Mouse (Mus musculus): ENCODE results near the gene F7. TPM values are rescaled to one million over a fixed set of nuclear protein-coding genes. Genes with fewer than 3 reads are reported as not detected.

The F7 gene
- polyA plus RNA-seq, 2 experiments: 4.1 to 5.8 TPM

DNA sequence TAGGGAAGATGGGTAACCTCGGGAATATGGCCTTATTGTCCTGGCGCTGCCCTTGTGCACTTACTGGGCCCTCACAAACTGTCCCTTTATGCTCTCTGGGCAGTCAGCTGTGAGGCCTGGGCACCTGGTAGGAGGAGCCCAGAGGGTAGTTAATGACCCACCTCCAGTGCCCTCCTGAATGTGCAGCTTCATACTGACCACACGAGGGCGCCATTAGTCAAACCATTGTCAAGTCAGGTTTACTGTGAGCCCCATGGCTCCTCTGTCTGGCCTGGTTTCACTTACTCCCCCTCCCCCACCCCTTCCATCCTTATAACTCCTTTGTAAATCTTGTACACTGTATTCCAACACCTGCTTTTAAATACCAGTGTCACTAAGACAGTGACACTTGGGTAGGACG lies 47.1 kb upstream of the F7 start:
- no peaks in the 10 kb centered on the region for H3K36me3 ChIP-seq (replicated peaks; ENCODE audit: control insufficient read depth, insufficient read depth, low read depth)
- H3K4me3 ChIP-seq (ENCODE audit: insufficient read depth in 1 of 2, low read depth in 2 of 2, low read length in 2 of 2): no peak overlapping the region
- ATAC-seq (ENCODE audit: insufficient read depth) (peak; percentile 60; the same call in 1 of the 2 replicates), DNase-seq (ENCODE audit: low read depth in 3 of 3, low spot score in 3 of 3) (peak; percentile 48 to 54 (median 54))
- TF ChIP-seq EP300 (IDR thresholded peaks at IDR 0.05; ENCODE audit: low read depth) (no peak), CTCF (IDR thresholded peaks at IDR 0.05; ENCODE audit: low read depth) (peak; percentile 88)
- no peak overlapping the region for H3K4me2 ChIP-seq (ENCODE audit: low read depth)
- 25% methylated on average over 5 of the region's 5 CpGs for WGBS (ENCODE audit: insufficient replicate concordance)
- H3K27ac ChIP-seq: no peak overlapping the region
- H3K9me3 ChIP-seq (ENCODE audit: control insufficient read depth, low read length): no peaks in the 10 kb centered on the region
- no peaks in the 10 kb centered on the region for H3K4me1 ChIP-seq (replicated peaks; ENCODE audit: control insufficient read depth in 2 of 2, insufficient read depth in 2 of 2, low read length in 1 of 2)
- no peak overlapping the region for H3K9ac ChIP-seq (replicated peaks)
- no peaks in the 10 kb centered on the region; the same call in none of the 2 replicates for H3K27me3 ChIP-seq (ENCODE audit: control insufficient read depth, insufficient read depth, low read length)

DNA sequence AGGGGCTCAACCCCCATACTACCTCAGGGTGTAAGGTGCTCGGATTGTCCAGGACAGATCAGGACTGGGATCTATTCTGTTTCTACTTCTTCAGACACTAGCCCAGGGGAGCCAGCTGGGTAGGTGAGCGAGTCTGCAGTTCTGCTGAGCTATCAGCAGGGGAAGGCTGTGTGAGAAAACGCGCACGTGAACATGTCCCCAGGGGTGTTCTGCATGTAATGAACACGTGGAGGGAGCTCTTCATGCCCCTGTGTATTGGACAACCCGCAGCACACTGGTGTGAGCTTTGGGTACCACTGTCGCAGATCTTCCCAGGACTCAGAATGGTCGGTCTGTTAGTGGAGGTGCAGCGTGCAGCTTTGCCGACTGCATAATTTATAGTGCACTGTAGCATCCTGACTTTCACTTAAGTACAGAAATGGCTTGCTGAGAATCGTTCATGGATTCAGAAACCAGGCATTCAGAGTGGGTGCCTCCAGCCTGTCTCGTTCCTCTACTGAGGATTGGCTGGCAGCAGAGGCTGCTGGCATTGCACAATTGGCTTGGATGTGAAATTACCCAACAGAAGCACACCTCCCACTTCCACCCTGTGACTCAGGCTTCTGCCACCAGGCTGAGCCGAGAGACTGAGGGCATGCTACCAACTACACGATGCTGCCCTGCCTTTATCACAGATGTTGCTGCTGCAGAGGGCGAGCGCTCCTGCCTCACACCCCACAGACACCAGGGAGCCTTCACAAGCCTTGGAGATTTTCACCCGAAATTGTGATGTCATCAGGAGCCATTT lies 42.0 kb upstream of the F7 start:
- ATAC-seq (ENCODE audit: insufficient read depth): no peak
- no peak for TF ChIP-seq EP300 (IDR thresholded peaks at IDR 0.05; ENCODE audit: low read depth)
- TF ChIP-seq CTCF (IDR thresholded peaks at IDR 0.05; ENCODE audit: low read depth): no peak
- Histone ChIP-seq H3K9me3 (ENCODE audit: control insufficient read depth, low read length) (no peaks in the 10 kb centered on the region), H3K9ac (replicated peaks) (no peak overlapping the region), H3K4me1 (replicated peaks; ENCODE audit: control insufficient read depth in 2 of 2, insufficient read depth in 2 of 2, low read length in 1 of 2) (no peaks in the 10 kb centered on the region), H3K4me3 (ENCODE audit: insufficient read depth in 1 of 2, low read depth in 2 of 2, low read length in 2 of 2) (no peak overlapping the region), H3K27ac (no peak overlapping the region), H3K4me2 (ENCODE audit: low read depth) (no peak overlapping the region), H3K36me3 (replicated peaks; ENCODE audit: control insufficient read depth, insufficient read depth, low read depth) (no peaks in the 10 kb centered on the region), H3K27me3 (ENCODE audit: control insufficient read depth, insufficient read depth, low read length) (no peaks in the 10 kb centered on the region)
- WGBS (ENCODE audit: insufficient replicate concordance): 60% methylated on average over 18 of the region's 18 CpGs
- DNase-seq (ENCODE audit: low read depth in 3 of 3, low spot score in 3 of 3): no peak

DNA sequence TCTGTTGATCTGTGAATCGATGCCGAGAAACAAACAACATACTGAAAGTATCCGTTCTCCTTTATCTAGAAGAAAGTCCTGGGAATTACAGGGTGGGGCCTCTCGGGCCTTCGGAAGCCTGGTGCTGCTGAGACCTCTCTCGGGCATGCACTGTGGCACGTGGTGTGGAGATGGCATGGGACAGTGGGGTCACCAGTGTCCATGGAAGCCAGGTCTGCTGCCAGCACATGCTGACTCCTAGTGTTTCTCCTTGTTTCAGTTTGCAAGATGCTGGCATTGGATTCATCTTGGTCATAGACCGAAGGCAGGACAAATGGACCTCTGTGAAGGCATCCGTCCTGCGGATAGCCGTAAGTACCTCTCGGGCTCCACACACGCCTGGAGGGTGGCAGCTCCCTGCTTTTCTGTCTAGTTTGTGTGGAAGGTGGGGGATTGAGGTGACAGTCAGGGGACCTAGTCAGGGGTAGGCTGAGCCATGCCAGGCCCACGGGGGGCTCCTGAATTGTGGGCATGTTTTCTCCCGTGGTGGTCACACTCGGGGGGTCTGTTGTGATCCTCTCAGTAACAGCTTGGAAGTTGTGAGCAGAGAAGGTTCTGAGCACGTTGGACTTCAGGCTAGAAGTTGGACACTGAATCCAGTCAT lies 41.1 kb upstream of the F7 start:
- H3K9ac ChIP-seq (replicated peaks): no peak overlapping the region
- TF ChIP-seq EP300 (IDR thresholded peaks at IDR 0.05; ENCODE audit: low read depth) (no peak), CTCF (IDR thresholded peaks at IDR 0.05; ENCODE audit: low read depth) (no peak)
- H3K9me3 ChIP-seq (ENCODE audit: control insufficient read depth, low read length): no peaks in the 10 kb centered on the region
- H3K4me3 ChIP-seq (ENCODE audit: insufficient read depth in 1 of 2, low read depth in 2 of 2, low read length in 2 of 2): no peak overlapping the region
- H3K36me3 ChIP-seq (replicated peaks; ENCODE audit: control insufficient read depth, insufficient read depth, low read depth): no peaks in the 10 kb centered on the region
- DNase-seq (ENCODE audit: low read depth in 3 of 3, low spot score in 3 of 3) (no peak), ATAC-seq (ENCODE audit: insufficient read depth) (no peak)
- H3K4me1 ChIP-seq (replicated peaks; ENCODE audit: control insufficient read depth in 2 of 2, insufficient read depth in 2 of 2, low read length in 1 of 2): no peaks in the 10 kb centered on the region
- WGBS (ENCODE audit: insufficient replicate concordance): 71% methylated on average over 17 of the region's 17 CpGs
- no peak overlapping the region for H3K4me2 ChIP-seq (ENCODE audit: low read depth)
- no peaks in the 10 kb centered on the region for H3K27me3 ChIP-seq (ENCODE audit: control insufficient read depth, insufficient read depth, low read length)
- no peak overlapping the region for H3K27ac ChIP-seq

DNA sequence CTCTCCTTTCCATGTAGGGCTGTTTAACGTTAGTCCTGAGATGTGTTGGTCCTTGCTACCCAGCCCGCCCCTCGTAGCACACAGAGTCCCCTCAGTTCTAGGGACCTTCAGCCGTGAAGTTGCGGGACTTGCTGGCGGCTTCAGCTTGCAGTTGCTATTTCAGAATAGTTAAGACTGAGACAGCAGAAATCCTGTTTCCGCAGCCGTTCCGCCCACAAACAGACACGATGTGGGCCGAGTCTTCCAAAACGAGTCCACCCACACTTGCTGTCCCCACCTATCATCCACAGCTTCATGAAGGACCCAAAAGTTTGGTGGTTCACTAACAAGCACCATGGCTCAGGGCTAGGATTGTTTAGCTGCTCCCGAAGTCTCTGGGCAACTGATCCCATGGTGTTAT lies 40.6 kb upstream of the F7 start:
- H3K4me2 ChIP-seq (ENCODE audit: low read depth): no peak overlapping the region
- DNase-seq (ENCODE audit: low read depth in 3 of 3, low spot score in 3 of 3) (no peak), ATAC-seq (ENCODE audit: insufficient read depth) (no peak)
- no peaks in the 10 kb centered on the region for H3K9me3 ChIP-seq (ENCODE audit: control insufficient read depth, low read length)
- H3K9ac ChIP-seq (replicated peaks): no peak overlapping the region
- no peak overlapping the region for H3K27ac ChIP-seq
- no peak overlapping the region for H3K4me3 ChIP-seq (ENCODE audit: insufficient read depth in 1 of 2, low read depth in 2 of 2, low read length in 2 of 2)
- 76% methylated on average over 13 of the region's 13 CpGs for WGBS (ENCODE audit: insufficient replicate concordance)
- H3K36me3 ChIP-seq (replicated peaks; ENCODE audit: control insufficient read depth, insufficient read depth, low read depth): no peaks in the 10 kb centered on the region
- TF ChIP-seq CTCF (IDR thresholded peaks at IDR 0.05; ENCODE audit: low read depth): no peak
- no peak for TF ChIP-seq EP300 (IDR thresholded peaks at IDR 0.05; ENCODE audit: low read depth)
- no peaks in the 10 kb centered on the region for H3K27me3 ChIP-seq (ENCODE audit: control insufficient read depth, insufficient read depth, low read length)
- no peaks in the 10 kb centered on the region for H3K4me1 ChIP-seq (replicated peaks; ENCODE audit: control insufficient read depth in 2 of 2, insufficient read depth in 2 of 2, low read length in 1 of 2)

DNA sequence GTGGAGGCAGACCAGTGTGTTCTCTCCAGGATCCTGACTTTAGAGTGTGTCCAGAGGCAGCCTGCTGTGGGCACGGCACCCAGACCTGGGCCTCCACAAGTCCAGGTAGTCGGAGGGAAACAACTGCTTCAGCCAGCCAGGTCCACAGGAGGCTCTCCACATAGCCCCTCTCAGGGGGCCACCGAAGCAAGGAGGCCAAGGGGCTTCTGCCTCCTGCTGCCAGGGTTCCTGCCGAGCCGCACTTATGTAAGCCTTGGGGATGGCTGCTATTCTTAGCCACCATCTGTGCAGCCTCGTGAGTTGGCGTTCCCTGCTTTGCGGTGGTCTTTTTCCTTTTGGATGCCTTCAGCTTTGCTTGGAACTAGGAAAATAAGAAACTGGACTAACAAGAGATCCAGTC lies 38.3 kb upstream of the F7 start:
- WGBS (ENCODE audit: insufficient replicate concordance): 69% methylated on average over 8 of the region's 8 CpGs

More for the DNA sequence above, 38.3 kb upstream of the F7 start:
- no peaks in the 10 kb centered on the region for H3K27me3 ChIP-seq (ENCODE audit: control insufficient read depth, insufficient read depth, low read length)
- no peaks in the 10 kb centered on the region for H3K36me3 ChIP-seq (replicated peaks; ENCODE audit: control insufficient read depth, insufficient read depth, low read depth)
- no peak overlapping the region for H3K4me3 ChIP-seq (ENCODE audit: insufficient read depth in 1 of 2, low read depth in 2 of 2, low read length in 2 of 2)
- H3K4me2 ChIP-seq (ENCODE audit: low read depth): no peak overlapping the region
- no peak overlapping the region for H3K27ac ChIP-seq
- H3K9ac ChIP-seq (replicated peaks): no peak overlapping the region
- no peak for TF ChIP-seq EP300 (IDR thresholded peaks at IDR 0.05; ENCODE audit: low read depth)
- TF ChIP-seq CTCF (IDR thresholded peaks at IDR 0.05; ENCODE audit: low read depth): no peak
- H3K9me3 ChIP-seq (ENCODE audit: control insufficient read depth, low read length): no peaks in the 10 kb centered on the region
- DNase-seq (ENCODE audit: low read depth in 3 of 3, low spot score in 3 of 3): no peak
- no peak for ATAC-seq (ENCODE audit: insufficient read depth)
- no peaks in the 10 kb centered on the region for H3K4me1 ChIP-seq (replicated peaks; ENCODE audit: control insufficient read depth in 2 of 2, insufficient read depth in 2 of 2, low read length in 1 of 2)
